Mouse (Mus musculus) midbrain, postnatal 0 days (tissue): ENCODE results near the gene Gm5935. TPM values are rescaled to one million over a fixed set of nuclear protein-coding genes. Genes with fewer than 3 reads are reported as not detected.
"Not testable (repeated sequence)": the region's sequence is repeated elsewhere in the genome, so short reads cannot be mapped to it uniquely, and the experiment has no call there.

Experiments
- ATAC-seq: fragments of 200-750 bp; cut with Nextera tagmentation; 2 replicates; pipeline ENCODE4 v1.8.0; 2017; ENCODE audit warnings: moderate number of reproducible peaks, mild to moderate bottlenecking, moderate TSS enrichment, moderate library complexity; ENCODE audit not compliant: low FRiP score
- DNase-seq: peaks from one replicate; pipeline ENCODE4 v3.0.0-alpha.2; 2015; ENCODE audit warnings: low spot score
- H3K27ac ChIP-seq: fragments of 300-500 bp; sonication (generic); 2 replicates; pipeline ENCODE4 v1.5.1; 2014; ENCODE audit warnings: low read depth, mild to moderate bottlenecking, low read length, mixed read lengths
- H3K27me3 ChIP-seq: fragments of 300-500 bp; sonication (generic); 2 replicates; pipeline ENCODE4 v1.6.1; 2014; ENCODE audit warnings: low read length, control low read depth, mixed read lengths; ENCODE audit not compliant: insufficient read depth
- H3K36me3 ChIP-seq: fragments of 300-500 bp; sonication (generic); 2 replicates; pipeline ENCODE4 v1.6.1; 2014; ENCODE audit warnings: low read length, control low read depth, mixed read lengths; ENCODE audit not compliant: insufficient read depth
- H3K4me1 ChIP-seq: fragments of 300-500 bp; sonication (generic); 2 replicates; pipeline ENCODE4 v1.6.1; 2014; ENCODE audit warnings: mild to moderate bottlenecking, control low read depth, antibody characterized with exemption, low read length, mixed read lengths; ENCODE audit not compliant: insufficient read depth
- H3K4me2 ChIP-seq: fragments of 300-500 bp; sonication (generic); 2 replicates; pipeline ENCODE4 v1.6.1; 2014; ENCODE audit warnings: low read depth, mild to moderate bottlenecking, low read length, mixed read lengths; ENCODE audit not compliant: poor library complexity, severe bottlenecking
- H3K4me3 ChIP-seq: fragments of 300-500 bp; sonication (generic); 2 replicates; pipeline ENCODE4 v1.5.1; 2014; ENCODE audit warnings: low read depth, mild to moderate bottlenecking, low read length, moderate library complexity
- H3K9ac ChIP-seq: fragments of 300-500 bp; sonication (generic); replicated peaks from 2 replicates; pipeline ENCODE4 v1.6.1; 2014; ENCODE audit warnings: mild to moderate bottlenecking, low read length, moderate library complexity, mixed read lengths; ENCODE audit not compliant: poor library complexity, severe bottlenecking
- H3K9me3 ChIP-seq: fragments of 300-500 bp; sonication (generic); 2 replicates; pipeline ENCODE4 v1.6.1; 2016; ENCODE audit warnings: low read length, control low read depth
- WGBS: fragments of 180-500 bp; shearing (Covaris S2); extraction: QIAGEN DNeasy Blood & Tissue Kit; methylation state at CpG from one replicate; pipeline ENCODE4 v1.1.7; 2014; 5-methylcytosine and 5-hydroxymethylcytosine counted together
- polyA plus RNA-seq: library from polyadenylated mRNA; unstranded; fragments of >200 nt; fragmentation: Nextera tagmentation; extraction: Ambion mirVana; gene quantifications from 2 replicates; pipeline ENCODE4 v1.2.1, GENCODE M21; 2015
- total RNA-seq: library from RNA; depleted of rRNA; stranded (reverse); fragments of >200 nt; gene quantifications from 2 replicates; pipeline ENCODE4 v1.2.3, GENCODE M21; 2014; rRNA removed

Gm5935 gene
- not detected in 2 replicates for total RNA-seq
- not detected in 2 replicates for polyA plus RNA-seq

DNA sequence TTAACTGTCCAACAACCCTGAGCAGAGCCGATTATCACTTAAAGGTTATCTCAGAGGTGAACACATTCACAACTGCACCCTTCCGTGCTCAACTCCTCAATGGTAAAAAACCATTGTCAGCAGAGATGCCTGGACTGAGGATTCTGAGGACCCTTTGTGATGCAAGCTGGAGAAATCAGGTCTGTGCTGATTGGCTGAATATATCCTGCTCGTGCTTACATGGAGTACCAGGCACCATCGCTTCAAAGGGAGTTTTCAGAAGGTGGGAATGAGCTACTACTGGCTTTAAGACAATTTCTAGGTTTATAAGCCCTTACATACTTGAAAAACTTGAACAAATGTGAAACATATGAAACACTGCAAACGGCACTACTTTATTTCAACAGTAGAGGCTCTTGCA lies at the start of gene Gm5935:
Gm5935 (minus strand) TSS at position 101 of the 400 bp plus-strand sequence.
- DNase-seq, H3K9me3 ChIP-seq: not testable (repeated sequence)

More for the DNA sequence above, at the start of gene Gm5935:
- H3K9ac ChIP-seq, H3K4me1 ChIP-seq, ATAC-seq, H3K4me3 ChIP-seq, H3K36me3 ChIP-seq, H3K4me2 ChIP-seq, H3K27me3 ChIP-seq, H3K27ac ChIP-seq: not testable (repeated sequence)
- 85% methylated on average over 5 of the region's 5 CpGs for WGBS

Other genes with a start within 250 kb of the Gm5935 start
- gene Gm4297, start 200.3 kb downstream of the Gm5935 start, total RNA-seq: not detected in 2 replicates
- gene Gm4297, start 200.3 kb downstream of the Gm5935 start, polyA plus RNA-seq: not detected in 2 replicates